Mouse (Mus musculus) heart, embryonic 12.5 days (tissue): ENCODE measurements around the gene Rgs19. TPM values are rescaled to one million over a fixed set of nuclear protein-coding genes. Genes with fewer than 3 reads are reported as not detected.

ENCODE experiments used
- ATAC-seq: fragments of 200-750 bp; cut with Nextera tagmentation; 2 replicates; pipeline ENCODE4 v1.8.0; 2017; ENCODE audit warnings: moderate TSS enrichment, moderate library complexity; ENCODE audit not compliant: insufficient number of reproducible peaks, low FRiP score
- H3K27ac ChIP-seq: fragments of 300-500 bp; sonication (generic); 2 replicates; pipeline ENCODE4 v1.5.1; 2016; ENCODE audit warnings: mild to moderate bottlenecking, moderate library complexity; ENCODE audit not compliant: poor library complexity, severe bottlenecking
- H3K27me3 ChIP-seq: fragments of 300-500 bp; sonication (generic); replicated peaks from 2 replicates; pipeline ENCODE4 v1.6.1; 2016; ENCODE audit warnings: mild to moderate bottlenecking, moderate library complexity
- H3K36me3 ChIP-seq: fragments of 300-500 bp; sonication (generic); 2 replicates; pipeline ENCODE4 v1.6.1; 2016; ENCODE audit warnings: mild to moderate bottlenecking, moderate library complexity
- H3K4me1 ChIP-seq: fragments of 300-500 bp; sonication (generic); replicated peaks from 2 replicates; pipeline ENCODE4 v1.6.1; 2016; ENCODE audit warnings: mild to moderate bottlenecking
- H3K4me2 ChIP-seq: fragments of 300-500 bp; sonication (generic); 2 replicates; pipeline ENCODE4 v1.6.1; 2016; ENCODE audit warnings: mild to moderate bottlenecking, moderate library complexity
- H3K4me3 ChIP-seq: fragments of 300-500 bp; sonication (generic); 2 replicates; pipeline ENCODE4 v1.5.1; 2016; ENCODE audit warnings: mild to moderate bottlenecking
- H3K9ac ChIP-seq: fragments of 300-500 bp; sonication (generic); 2 replicates; pipeline ENCODE4 v1.6.1; 2016; ENCODE audit warnings: mild to moderate bottlenecking, moderate library complexity
- H3K9me3 ChIP-seq: fragments of 300-500 bp; sonication (generic); replicated peaks from 2 replicates; pipeline ENCODE4 v1.6.1; 2016; ENCODE audit warnings: mild to moderate bottlenecking, moderate library complexity
- WGBS: fragments of 180-500 bp; shearing (Covaris S2); methylation state at CpG from one replicate; pipeline ENCODE4 v1.1.7; 2016; 5-methylcytosine and 5-hydroxymethylcytosine counted together
- polyA plus RNA-seq: library from polyadenylated mRNA; unstranded; fragments of >200 nt; fragmentation: Nextera tagmentation; extraction: Ambion mirVana; gene quantifications from 2 replicates; pipeline ENCODE4 v1.2.1, GENCODE M21; 2016

The Rgs19 gene
- 43.5 and 45.4 TPM in 2 replicates for polyA plus RNA-seq

DNA sequence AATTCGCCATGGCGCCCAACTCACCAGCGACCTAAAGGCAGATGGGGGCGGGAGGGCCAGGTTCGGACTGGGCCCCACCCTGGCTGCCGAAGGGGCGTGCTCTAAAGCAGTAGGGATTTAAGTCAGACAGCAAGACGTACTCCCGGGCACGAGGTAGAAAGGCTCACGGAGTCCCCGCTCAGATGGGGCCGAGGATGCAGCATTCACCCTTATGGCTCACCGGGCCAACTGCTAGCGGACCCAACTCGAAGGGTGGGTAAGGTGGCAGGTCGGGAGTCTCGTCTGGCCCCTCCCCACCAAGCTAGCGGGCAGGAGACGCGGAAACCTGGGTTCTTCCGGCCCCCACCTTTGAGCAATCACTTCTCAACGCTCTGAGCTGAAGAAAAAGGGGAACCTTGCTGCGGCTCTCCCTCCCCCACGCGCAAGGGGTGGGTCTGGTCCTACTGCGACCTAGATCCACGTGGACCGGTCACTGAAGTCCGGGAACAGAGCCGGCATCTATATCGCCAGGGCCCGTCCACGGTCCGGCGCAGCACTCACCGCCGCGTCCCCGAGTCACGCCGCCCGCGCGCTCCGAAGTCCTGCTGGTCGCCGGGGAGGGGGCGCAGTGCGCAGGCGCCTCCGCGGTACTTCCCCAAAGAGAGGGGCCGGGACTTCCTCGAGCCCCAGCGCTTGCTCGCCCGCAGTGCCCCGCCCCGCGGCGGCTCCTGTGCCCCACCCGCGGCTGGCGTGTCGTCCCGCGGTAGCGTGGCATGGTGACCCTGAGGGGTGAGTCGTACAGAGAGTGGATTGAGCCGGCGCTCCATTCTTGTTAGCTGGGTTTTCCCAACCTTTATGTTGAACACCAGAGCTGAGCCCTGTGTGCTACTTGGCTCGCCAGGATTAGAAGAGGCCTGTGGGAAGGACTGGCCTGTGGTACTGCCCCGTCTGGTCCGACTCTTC lies at the start of gene Rgs19:
Rgs19 (minus strand) TSS at position 639 of the 942 bp plus-strand sequence.
- H3K4me1 ChIP-seq, result peaks cover 33% of the 10 kb centered on the region
- no peaks in the 10 kb centered on the region for H3K9me3 ChIP-seq
- under 1% methylated on average over 73 of the region's 75 CpGs for WGBS
- H3K36me3 ChIP-seq, result peaks cover 14% of the 10 kb centered on the region
- peak within 1 kb of the TSS; percentile 88 for H3K4me2 ChIP-seq
- peaks cover 21% of the 10 kb centered on the region for H3K27me3 ChIP-seq
- 0 out of 2 replicates have a peak within 1 kb of the TSS, but pooled peaks have one; percentile 1 for H3K27ac ChIP-seq
- H3K4me3 ChIP-seq, result peak within 1 kb of the TSS; percentile 64
- ATAC-seq, result peak; percentile 82
- H3K9ac ChIP-seq, result peak within 1 kb of the TSS; percentile 81

DNA sequence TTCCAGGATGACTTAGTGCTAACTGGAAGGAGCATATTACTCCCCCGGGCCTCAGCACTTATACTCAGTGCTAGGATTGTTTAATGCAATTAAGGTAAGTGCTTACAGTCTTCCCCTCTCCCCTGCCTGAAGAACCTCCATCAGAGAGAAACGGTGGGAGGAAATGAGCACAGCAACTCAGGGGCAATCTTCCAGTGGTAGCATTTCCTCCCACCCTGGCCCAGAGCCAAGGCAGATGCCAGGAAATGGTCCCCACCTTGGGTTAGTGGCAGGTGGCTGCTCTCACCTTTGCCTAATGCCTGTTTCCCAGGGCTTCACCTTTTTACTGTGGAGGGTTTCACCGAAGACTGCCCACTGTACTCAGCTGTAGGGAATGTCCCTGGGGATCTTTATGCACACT lies 36.3 kb upstream of the Rgs19 start:
- Histone ChIP-seq H3K9ac (no peak overlapping the region), H3K36me3 (no peaks in the 10 kb centered on the region), H3K4me3 (no peak overlapping the region), H3K4me1 (no peaks in the 10 kb centered on the region), H3K9me3 (no peaks in the 10 kb centered on the region), H3K27ac (no peak overlapping the region), H3K4me2 (no peak overlapping the region), H3K27me3 (no peaks in the 10 kb centered on the region)
- WGBS, result 57% methylated on average over 3 of the region's 3 CpGs
- no peak for ATAC-seq

DNA sequence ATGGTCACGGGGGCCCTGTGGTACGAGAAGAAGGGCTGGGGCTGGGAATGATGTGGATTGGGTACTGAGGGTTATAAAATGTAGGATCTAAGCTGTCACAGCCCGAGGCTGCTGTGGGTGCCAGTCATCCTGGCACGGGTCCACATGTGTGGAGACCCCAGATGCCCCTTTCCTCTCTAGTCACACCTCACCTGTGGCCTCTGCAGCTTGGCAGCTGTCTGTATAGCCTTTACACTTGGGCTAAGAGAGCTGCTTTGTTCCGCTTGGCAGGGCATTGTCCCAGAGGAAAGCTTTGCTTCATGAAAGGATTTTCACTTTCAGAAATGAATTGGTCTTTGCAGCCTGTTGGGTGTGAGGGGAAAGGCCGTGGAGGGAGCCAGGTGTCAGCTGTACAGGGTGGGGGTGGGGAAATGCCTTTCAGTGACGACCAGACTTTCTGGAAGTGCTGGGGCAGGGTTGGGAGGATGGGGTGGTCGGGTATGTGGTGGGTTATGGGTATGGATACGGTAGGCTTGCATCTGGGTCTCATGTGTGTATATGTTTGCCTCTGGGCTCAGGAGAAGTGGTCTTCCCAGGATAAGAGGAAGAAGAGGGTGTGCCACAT lies 34.0 kb upstream of the Rgs19 start:
- Histone ChIP-seq H3K4me1 (no peaks in the 10 kb centered on the region), H3K4me2 (no peak overlapping the region), H3K9me3 (no peaks in the 10 kb centered on the region), H3K9ac (no peak overlapping the region), H3K36me3 (no peaks in the 10 kb centered on the region), H3K27ac (no peak overlapping the region), H3K27me3 (no peaks in the 10 kb centered on the region), H3K4me3 (no peak overlapping the region)
- ATAC-seq, result no peak
- WGBS, result 61% methylated on average over 9 of the region's 9 CpGs

DNA sequence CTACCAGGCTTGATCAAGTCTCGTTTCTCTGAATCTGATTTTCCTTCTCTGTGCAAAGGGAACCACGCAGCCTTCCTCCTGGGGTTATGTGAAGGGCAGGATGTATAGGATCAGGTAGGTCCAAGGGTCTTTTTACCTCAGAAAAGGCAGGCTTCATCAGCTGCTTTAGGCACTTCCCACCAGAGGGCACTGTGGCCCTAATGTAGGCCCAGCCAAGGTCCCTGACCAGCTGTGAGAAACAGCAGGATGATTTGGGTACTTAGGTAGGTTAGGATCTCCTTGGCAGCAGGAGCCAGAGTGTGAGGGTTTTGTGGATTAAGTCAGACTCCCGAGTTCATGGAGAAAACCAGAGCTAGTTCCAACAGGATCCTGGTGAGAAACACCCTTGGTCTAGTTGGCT lies 28.4 kb upstream of the Rgs19 start:
- Histone ChIP-seq H3K9me3 (no peaks in the 10 kb centered on the region), H3K27me3 (no peaks in the 10 kb centered on the region), H3K9ac (no peak overlapping the region), H3K27ac (no peak overlapping the region), H3K4me2 (no peak overlapping the region), H3K36me3 (peaks cover 6% of the 10 kb centered on the region), H3K4me1 (no peaks in the 10 kb centered on the region), H3K4me3 (no peak overlapping the region)
- WGBS, result 11% methylated on average over 3 of the region's 3 CpGs
- ATAC-seq, result no peak

DNA sequence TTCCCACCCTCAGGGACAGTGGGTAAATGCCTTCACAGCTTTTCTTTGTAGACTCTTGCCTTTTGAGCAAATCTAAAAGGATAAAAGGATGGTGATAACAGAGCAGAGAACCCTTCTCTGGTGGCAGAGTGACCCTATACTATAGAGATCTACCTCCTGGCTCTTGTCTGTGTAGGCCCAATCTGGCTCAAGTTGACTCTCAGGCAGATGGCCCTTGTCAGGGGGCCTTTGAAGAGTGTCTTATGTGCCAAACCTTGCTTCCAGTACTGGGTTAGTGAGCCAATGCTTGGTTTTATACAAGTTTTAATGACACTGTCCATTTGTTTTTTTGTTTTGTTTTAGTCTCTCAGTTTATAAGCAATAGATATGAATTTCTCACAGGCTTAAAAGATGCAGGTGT lies 27.4 kb upstream of the Rgs19 start:
- H3K4me2 ChIP-seq, result no peak overlapping the region
- no peak overlapping the region for H3K4me3 ChIP-seq
- no peaks in the 10 kb centered on the region for H3K27me3 ChIP-seq
- H3K4me1 ChIP-seq, result peaks cover 4% of the 10 kb centered on the region
- no peak for ATAC-seq
- no peaks in the 10 kb centered on the region for H3K9me3 ChIP-seq
- no peak overlapping the region for H3K9ac ChIP-seq
- H3K36me3 ChIP-seq, result peaks cover 6% of the 10 kb centered on the region
- H3K27ac ChIP-seq, result no peak overlapping the region

DNA sequence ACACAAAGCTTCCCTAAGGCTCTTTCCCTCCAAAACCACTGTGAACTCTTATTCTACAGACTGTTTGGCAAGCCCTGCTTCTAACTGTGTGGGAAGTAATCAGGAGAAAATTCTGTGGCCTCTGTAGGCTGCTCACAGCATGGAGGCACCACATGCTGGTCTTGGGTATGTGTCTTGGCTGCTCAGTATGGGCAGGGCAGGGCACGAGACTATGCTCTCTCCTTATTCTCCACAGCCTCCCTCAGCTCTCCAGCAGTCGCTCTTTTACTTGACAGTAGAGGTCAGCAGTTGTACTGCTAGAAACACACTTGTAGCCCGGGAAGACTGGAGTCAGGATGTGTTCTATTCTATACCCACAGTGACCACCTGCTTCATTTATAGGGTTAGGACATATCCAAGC lies 26.3 kb upstream of the Rgs19 start:
- no peak overlapping the region for H3K27ac ChIP-seq
- no peak for ATAC-seq
- no peak overlapping the region for H3K9ac ChIP-seq
- H3K4me1 ChIP-seq, result peaks cover 12% of the 10 kb centered on the region
- no peaks in the 10 kb centered on the region for H3K27me3 ChIP-seq
- H3K4me2 ChIP-seq, result no peak overlapping the region
- no peaks in the 10 kb centered on the region for H3K9me3 ChIP-seq
- H3K36me3 ChIP-seq, result peaks cover 6% of the 10 kb centered on the region
- no peak overlapping the region for H3K4me3 ChIP-seq
- WGBS, result 28% methylated on average over 3 of the region's 3 CpGs

DNA sequence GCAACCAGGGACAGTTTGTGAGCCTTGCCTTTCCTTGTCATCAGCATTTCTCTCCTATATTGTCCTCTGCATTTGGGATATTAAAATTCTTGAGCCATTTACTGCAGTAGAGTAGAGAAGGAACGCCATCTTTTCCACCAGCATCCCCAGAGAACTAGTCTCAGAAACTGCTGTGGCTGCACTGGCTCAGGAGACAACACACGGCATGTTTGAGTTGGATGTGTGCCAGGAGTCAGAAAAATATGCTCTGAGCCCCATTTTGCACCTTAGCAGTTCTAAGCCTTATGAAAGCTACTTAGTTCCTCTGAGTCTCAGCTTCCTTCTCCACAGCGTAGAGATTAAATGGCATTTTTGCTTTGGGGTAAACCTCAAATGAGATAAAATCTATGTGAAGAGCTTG lies 23.2 kb upstream of the Rgs19 start:
- H3K9me3 ChIP-seq, result no peaks in the 10 kb centered on the region
- peaks cover 6% of the 10 kb centered on the region for H3K36me3 ChIP-seq
- H3K27me3 ChIP-seq, result no peaks in the 10 kb centered on the region
- ATAC-seq, result no peak
- 52% methylated on average over 3 of the region's 3 CpGs for WGBS
- no peak overlapping the region for H3K9ac ChIP-seq
- no peak overlapping the region for H3K4me3 ChIP-seq
- H3K4me2 ChIP-seq, result peak overlapping the region; percentile 16; the same call in 1 of the 2 replicates
- peaks cover 20% of the 10 kb centered on the region for H3K4me1 ChIP-seq
- H3K27ac ChIP-seq, result no peak overlapping the region

DNA sequence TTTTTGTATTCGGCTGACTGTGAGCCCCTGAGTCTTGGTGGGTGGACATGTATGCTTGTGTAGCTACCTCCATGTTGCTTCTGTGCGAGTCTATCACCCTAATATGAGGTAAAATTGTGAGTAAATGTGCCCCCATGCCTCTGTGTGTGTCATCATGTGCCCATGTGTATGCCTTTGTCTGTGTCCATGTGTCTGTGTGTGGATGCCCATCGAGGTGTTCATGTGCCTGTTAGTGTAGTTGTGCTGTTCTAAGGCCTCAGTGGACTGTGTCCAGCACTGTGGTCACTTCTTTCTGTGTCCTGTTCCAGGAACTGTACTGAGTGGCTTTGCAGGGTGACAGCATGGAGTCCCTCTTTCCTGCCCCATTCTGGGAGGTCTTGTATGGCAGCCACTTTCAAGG lies 21.6 kb upstream of the Rgs19 start:
- Histone ChIP-seq H3K4me2 (peak overlapping the region; percentile 64), H3K27ac (peak overlapping the region; percentile 75), H3K4me3 (peak overlapping the region; percentile 39), H3K36me3 (peaks cover 6% of the 10 kb centered on the region), H3K27me3 (no peaks in the 10 kb centered on the region), H3K4me1 (peaks cover 20% of the 10 kb centered on the region), H3K9ac (peak overlapping the region; percentile 54), H3K9me3 (no peaks in the 10 kb centered on the region)
- 66% methylated on average over 3 of the region's 3 CpGs for WGBS
- peak; percentile 10; the same call in 1 of the 2 replicates for ATAC-seq

DNA sequence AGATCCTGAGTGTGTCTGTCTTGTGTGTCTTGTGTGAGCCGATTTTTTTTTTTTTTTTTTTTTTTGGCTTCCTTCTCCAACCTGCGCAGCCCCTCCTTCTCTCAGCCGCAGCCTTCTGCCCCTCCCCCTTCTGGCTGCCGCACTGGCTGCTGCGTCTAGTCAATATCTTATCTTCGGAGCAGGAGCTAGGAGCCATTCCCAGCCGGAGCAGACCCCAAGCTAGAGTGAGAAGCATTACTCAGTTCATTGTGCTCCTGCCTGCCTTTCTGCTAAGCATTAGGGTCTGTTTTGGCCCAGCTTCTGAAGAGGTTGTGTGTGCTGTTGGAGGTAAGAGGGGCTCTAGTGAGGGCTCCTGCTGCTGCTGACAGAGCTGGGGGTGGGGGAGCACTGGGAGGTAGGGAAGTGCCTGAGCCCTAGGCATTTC lies 21.1 kb upstream of the Rgs19 start, which contains the start of gene Oprl1:
Oprl1 (plus strand) TSS at position 114 of the 424 bp plus-strand sequence.
- Histone ChIP-seq H3K4me2 (peak within 1 kb of the TSS; percentile 64), H3K9me3 (no peaks in the 10 kb centered on the region), H3K27ac (peak within 1 kb of the TSS; percentile 75), H3K36me3 (peaks cover 6% of the 10 kb centered on the region), H3K4me3 (peak within 1 kb of the TSS; percentile 39), H3K9ac (peak within 1 kb of the TSS; percentile 54), H3K4me1 (peaks cover 20% of the 10 kb centered on the region), H3K27me3 (no peaks in the 10 kb centered on the region)
- 2% methylated on average over 7 of the region's 7 CpGs for WGBS
- peak; percentile 77 for ATAC-seq

DNA sequence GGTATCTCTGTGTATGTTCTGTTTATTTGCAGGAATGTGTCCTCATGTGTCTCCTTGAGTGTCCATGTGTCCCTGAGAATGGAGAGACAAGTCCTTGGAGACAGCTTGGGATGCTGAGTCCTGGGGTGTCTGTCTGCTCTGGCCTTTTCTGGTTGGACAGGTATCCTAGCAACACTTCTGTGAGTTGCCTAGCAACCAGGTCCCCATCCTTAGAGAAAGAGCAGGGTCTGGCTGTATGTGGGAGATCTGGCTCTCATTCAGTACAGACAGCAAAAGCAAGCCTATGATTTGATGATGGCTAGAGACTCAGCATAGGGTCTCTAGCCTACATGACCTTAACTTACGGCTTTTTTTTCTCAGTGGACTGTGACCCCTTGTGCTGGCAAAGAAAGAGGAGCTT lies 20.0 kb upstream of the Rgs19 start:
- H3K27me3 ChIP-seq, result no peaks in the 10 kb centered on the region
- no peaks in the 10 kb centered on the region for H3K9me3 ChIP-seq
- no peak overlapping the region for H3K27ac ChIP-seq
- H3K4me3 ChIP-seq, result no peak overlapping the region
- H3K4me1 ChIP-seq, result peaks cover 20% of the 10 kb centered on the region
- no peak overlapping the region for H3K4me2 ChIP-seq
- no peak overlapping the region for H3K9ac ChIP-seq
- 83% methylated on average over 1 of the region's 1 CpGs for WGBS
- no peak for ATAC-seq
- peaks cover under 1% of the 10 kb centered on the region; the same call in 1 of the 2 replicates for H3K36me3 ChIP-seq

DNA sequence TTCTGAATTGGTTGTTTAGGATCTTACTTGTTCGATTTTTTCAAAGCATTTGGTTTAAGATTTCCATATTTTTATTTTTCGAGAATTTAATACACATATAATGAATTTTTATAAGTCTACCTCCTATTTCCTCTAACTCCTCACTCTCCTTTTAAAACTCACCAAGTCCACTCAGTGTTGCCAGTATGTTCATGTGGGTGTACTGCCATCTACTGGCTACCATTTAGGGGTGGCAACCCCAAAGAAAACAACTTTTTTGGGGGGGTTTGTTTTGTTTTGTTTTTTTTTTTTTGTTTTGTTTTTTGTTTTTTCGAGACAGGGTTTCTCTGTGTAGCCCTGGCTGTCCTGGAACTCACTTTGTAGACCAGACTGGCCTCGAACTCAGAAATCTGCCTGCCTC lies 12.9 kb upstream of the Rgs19 start:
- H3K36me3 ChIP-seq, result no peaks in the 10 kb centered on the region
- H3K4me1 ChIP-seq, result no peaks in the 10 kb centered on the region
- H3K27ac ChIP-seq, result no peak overlapping the region
- no peak overlapping the region for H3K9ac ChIP-seq
- H3K4me2 ChIP-seq, result no peak overlapping the region
- WGBS, result 39% methylated on average over 4 of the region's 4 CpGs
- H3K27me3 ChIP-seq, result no peaks in the 10 kb centered on the region
- no peaks in the 10 kb centered on the region for H3K9me3 ChIP-seq
- H3K4me3 ChIP-seq, result no peak overlapping the region
- ATAC-seq, result no peak
